Mouse (Mus musculus): ENCODE data around the gene Bcat2.

The Bcat2 gene

DNA sequence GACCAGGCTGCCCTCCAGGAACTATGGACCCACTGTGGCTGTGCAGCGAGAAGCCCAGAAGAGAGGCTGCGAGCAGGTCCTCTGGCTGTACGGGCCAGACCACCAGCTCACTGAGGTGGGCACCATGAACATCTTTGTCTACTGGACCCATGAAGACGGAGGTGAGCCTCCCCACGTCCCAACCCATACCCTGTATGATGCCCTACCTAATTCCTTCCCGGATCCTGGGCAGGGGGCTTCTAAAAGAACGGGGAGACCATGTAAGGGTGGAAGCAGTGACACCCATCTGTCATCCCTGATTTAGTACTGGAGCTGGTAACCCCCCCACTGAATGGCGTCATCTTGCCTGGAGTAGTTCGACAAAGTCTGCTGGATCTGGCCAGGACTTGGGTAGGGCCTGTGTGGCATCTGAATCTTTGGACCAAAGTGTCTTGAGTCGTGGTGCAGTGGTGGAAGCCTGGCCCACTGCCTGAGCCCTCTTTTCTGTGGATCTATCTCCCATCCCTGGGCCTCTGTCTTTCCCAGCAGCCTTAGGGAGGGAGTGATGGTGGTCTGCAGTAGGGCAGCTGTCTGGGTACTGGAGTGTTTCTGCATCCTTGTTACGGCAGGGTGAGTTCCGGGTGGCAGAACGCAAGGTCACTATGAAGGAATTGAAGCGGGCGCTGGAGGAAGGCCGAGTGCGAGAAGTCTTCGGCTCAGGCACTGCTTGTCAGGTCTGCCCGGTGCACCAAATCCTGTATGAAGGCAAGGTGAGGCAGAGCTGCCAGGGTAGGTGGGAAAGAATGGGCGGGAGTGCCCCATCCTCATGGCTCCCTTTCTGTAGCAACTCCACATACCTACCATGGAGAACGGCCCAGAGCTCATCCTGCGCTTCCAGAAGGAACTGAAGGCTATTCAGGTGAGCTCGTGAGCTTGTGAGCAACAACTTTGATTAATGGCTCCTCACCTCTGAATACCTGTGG, 18.0 kb downstream of the Bcat2 start:
- DNase-seq (ENCODE audit: extremely low spot score): no peak

DNA sequence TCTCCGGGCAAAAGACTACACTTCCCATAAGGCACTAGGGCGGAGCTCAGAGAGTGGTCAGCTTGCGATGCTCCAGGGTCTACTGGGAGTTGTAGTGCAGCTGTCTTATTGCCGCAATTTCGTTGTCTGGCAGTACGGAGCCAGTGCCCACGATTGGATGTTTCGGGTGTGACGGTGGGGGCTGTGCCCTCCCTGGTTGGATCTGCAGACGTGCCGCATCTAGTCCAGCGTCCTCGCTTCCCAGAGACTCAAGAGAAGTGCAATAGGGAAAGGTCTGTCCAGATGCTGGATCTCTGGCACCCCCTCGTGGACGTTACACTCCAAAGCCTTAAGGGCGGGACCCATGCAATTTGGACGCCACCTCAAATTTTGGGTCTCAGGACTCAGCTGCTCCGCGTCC, 19.2 kb downstream of the Bcat2 start:
- DNase-seq (ENCODE audit: extremely low spot score): peak; percentile 91

DNA sequence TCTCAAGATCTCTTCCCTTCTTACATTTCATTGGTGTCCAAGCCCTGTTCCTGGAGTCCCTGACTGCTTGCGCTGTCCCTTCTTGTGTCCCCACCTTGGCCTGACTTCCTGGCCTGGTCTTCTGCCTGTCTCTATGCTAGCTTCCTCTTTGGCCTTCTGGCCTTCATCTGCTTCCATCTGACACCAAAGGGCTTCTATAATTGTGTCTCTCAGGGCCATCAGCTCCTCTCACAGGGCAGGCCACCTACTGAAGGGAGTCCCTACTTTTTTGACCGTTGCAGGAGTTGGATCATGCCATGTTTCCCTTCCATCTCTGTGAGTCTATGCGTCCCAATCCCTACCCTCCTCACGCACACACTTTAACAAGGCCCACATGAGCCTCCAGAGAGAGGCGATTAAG, 19.9 kb downstream of the Bcat2 start:
- no peak for DNase-seq (ENCODE audit: extremely low spot score)

DNA sequence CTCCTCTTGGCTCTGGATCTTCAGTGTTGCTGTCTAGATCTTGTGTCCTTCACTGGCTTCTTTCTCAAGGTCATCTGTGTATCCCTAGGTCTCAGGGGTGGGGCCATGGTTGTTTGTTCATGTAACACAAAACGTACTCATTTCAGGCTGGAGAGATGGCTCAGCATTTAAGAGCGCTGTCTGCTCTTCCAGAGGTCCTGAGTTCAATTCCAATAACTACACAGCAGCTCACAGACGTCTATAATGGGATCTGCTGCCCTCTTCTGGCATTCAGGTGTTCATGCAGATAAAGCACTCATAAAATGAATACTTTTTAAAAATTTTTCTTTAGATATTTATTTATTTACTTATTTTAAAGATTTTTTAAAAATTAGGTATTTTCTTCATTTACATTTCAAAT, 20.9 kb downstream of the Bcat2 start:
- no peak for DNase-seq (ENCODE audit: extremely low spot score)

DNA sequence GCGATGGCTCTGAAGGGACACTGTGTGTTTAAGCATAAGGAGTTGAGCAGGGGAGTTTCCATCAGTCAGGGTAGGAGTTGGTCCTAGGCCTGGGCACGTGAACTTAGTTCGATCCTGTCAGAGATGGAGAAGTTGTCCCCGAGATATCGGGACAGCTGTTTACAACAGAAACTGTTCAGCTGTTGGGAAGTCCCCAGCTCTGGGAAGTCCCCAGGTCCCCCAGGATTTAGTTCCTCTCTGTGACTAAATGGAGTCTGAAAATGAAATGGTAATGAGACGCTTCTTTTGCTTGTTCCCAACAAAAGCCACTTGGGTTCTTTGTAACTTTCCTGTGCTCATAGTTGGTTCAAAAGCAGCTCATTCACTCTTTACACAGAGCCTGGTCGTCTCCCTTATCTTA, 21.9 kb downstream of the Bcat2 start:
- no peak for DNase-seq (ENCODE audit: extremely low spot score)

DNA sequence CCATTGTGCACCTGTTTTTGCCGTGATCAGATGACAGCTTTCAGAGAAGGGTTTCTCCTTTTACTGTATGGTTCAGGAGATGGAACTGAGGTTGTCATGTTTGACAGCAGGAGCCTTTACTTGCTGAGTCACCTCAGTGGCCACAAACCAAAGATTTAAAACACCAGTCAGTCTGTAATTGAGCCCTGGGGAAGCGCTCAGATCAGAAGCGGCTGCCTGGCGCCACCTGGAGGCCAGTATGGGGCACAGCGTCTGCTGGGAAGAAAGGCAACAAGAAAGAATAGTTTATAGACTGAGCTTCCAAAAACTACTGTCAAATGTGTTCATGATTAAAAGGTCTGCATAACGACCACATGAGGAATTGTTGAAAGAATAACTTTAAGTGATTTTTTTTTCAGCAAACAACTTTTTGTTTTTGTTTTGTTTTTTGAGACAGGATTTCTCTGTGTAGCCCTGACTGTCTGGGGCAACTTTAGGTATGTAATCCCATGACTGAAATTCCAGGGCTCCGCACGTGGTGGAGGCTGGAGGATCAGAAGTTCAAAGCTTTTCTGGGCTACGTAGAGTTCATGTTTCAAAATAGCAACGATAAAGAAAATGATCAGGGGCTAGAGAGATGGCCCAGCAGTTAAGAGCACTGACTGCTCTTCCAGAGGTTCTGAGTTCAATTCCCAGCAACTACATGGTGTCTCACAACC, 23.3 kb downstream of the Bcat2 start:
- peak; percentile 67 for DNase-seq (ENCODE audit: extremely low spot score)

DNA sequence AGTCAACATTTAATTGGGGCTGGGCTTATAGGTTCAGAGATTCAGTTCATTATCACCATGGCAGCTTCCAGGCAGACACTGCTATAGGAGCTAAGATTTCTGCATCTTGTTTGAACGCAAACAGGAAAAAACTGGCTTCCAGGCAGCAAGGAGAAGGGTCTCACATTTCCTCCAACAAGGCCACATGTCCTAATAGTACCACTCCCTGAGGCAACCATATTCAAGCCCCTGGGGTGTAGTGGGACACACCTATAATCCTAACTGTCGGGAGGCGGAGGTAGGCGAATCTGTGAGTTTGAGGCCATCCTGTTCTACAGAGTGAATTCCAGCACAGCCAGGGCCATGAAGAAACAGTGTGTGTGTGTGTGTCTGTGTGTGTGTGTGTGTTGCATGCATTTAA, 25.2 kb downstream of the Bcat2 start:
- no peak for DNase-seq (ENCODE audit: extremely low spot score)

DNA sequence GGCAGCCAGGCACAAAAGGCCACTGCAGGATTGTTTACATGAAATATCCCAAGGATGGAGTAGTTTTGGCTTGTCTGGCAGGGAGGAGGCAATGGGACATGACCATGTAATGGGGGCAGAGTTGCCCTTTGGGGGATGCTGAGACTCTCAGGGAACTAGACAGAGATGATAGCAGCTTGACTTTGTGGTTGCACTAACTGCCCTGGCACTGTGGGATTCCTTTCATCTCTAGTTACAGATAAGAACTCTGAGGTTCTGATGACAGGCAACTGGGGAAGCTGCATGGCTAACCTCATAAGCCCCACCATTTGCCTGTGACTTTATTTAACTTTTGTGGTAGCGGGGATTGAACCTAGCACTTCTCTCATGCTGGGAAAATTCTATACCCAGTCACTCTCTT, 26.2 kb downstream of the Bcat2 start:
- DNase-seq (ENCODE audit: extremely low spot score): no peak

DNA sequence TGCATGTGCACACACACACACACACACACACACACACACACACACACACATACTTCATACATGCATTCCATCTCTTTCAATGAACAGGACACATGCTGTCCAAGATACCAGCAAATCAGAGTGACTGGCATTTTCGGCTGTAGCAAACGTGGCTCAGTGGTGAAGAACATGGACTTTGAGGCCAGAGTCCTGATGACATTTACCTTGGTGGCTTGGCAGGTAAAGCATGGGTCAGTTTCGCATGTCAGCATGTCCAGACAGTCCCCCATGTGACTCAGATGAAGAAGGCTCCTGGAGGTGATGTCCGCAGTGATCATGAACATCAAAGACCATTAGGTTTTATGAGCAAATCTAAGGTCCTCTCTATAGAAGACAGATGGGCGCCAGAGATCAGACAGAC, 27.1 kb downstream of the Bcat2 start:
- DNase-seq (ENCODE audit: extremely low spot score): no peak

DNA sequence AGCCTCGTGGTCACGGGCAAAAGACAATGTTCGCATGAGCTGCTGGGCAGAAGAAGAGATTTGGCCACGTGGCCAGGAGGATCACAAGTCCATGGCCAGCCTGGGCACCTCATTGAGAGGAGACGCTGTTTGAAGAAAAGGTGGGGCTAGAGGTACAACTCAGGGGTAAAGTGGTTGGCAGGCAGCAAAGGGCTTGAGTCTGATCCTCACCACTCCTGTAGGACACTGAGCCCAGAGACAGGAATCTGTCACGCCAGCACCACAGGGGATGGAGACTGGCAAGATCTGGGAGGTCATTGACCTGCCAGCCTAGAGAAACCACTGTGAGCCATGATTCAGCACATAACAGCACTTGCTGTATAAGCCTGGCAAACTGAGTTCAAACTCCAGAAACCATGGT, 27.6 kb downstream of the Bcat2 start:
- DNase-seq (ENCODE audit: extremely low spot score): no peak

DNA sequence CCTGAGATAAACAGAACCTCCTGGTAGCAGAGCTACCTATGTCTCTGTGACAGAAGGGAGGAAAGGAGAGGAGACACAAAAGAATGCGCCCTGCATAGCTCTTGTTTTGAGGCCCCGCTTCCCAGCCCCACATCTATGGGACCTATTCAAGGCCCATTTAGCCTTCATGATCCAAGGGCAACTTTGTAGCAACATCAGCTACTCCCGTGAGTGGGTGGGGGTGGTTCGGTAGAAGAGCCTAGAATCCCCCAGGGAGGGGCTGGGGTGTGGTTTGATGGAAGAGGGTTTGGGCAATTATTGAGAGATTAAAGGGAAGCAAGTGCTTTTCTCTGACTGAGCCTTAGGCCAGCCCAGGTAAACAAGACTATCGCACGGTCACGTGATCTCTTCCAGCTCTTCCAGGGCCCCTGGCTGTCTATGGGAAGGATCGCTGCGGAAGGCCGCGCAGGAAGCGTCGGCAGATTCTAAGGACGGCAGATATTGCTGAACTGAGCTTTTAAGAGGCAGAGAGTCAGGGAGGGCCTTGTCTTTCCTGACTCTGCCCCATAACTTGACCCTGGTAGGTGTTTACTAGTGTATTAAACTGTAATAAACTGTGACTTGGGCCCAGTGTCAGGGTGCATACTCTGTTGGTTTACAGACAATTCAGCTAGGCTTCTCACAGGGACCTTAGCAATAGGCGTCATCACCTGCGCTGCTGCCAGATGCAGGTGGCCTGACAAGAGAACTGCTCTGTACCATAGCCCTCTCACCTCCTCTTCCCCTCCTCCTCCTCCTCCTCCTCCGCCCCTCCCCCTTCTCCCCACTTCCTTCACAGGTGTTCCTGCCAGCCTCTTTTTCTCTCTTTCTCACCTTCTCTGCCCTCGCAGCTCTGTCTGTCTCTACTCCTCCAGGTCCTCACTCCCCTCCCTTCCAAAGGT, 29.3 kb downstream of the Bcat2 start:
- DNase-seq (ENCODE audit: extremely low spot score): no peak

DNA sequence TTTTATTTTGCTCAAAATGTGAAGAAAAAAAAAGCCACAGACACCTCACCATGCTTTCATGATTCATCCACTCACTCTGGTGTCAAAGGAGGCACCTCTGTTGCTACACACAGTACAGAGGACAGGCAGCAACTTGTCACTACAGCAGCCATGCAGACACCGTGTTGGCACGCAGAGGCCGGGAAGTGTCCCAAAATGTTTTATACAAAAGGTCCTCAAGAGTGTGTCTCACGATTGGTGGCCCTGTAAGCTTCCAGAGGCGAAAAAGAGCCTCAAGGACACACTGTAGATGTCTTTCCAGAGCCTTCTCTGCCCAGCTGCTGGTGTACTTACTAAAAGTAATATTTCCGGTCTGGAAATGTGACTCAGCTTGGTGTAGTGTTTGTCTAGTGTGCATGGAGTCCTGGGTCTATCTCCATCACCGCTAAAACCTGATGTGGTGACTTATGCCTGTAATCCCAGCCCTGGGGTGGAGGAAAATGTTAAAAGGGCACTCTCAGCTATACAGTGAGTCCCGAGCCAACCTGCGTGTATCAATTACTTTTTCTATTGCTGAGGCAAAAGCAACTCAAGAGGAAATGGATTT, 35.8 kb downstream of the Bcat2 start:
- no peak for DNase-seq (ENCODE audit: extremely low spot score)

DNA sequence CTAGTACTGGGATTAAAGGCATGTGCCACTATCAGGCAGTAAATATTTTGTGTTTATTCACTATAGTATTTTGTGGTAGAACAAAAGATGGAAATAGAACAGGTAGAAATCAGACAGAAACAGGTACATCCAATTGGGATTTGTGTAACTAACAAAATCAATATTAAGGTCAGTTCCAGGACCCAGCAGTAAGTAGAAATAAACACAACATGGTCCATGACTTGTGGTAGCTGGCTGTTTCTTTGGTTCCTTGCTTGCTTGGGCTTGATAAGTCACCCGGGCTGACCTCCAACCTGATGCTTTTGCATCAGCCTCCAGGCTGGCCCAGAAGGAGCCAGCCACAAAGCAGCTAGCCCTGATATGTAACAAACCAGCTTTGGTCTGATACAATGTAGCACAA, 39.6 kb downstream of the Bcat2 start:
- DNase-seq (ENCODE audit: extremely low spot score): no peak

DNA sequence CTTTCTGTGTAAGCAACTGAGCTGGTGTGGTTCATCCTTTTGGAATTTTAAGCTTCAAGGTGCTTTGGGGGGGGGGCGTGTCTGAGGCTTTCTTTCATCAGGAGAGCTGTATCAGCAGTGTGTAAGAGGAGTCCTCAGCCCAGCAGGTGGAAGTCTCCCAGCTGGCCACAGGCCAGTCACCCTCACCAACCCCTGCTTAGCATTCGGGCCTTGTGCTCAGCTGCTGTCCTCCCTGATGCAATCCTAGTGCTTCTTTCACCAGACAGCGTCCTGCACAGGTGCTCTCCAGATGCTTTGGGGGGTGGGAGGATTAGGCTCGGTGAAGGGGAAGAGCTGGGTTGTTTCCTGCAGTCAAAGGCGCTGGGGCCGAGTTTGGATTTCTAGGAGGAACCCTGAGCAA, 46.3 kb downstream of the Bcat2 start:
- DNase-seq (ENCODE audit: extremely low spot score): no peak

DNA sequence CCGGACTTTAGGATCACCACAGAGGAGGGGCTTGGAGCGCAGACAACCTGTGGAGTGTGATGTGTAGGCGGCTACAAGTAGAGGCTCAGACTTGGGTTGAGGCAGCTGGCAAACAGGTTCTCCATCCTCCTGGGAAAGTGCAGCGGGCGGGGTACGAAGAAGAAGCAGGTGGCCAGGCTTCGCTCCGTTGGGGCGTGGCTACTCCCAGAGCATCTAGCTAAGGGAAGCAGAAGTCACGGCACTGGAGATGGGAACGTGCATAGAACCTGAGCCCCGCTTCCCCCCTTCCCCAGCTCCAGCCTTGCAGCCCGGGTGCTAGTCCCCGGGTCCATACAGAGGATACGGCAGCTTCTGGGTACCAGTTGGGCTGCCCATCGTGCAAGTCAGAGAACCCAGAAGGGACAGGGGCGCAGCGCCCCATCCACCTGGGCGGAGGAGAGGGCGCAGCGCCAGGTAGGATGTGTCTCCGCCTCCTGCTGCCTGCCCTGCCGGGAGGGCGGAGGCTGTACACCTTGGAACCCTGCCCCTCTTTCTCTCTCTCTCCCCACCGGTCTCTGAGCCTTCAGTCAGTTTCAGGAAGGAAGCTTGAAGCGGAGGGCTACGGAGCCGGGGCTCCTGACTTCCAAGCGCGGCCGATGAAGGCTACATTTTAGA, 47.2 kb downstream of the Bcat2 start, which contains the start of gene Fut1:
TSS of gene Fut1 (plus strand) at position 248 of the 654 bp plus-strand sequence.
- DNase-seq (ENCODE audit: extremely low spot score): no peak

DNA sequence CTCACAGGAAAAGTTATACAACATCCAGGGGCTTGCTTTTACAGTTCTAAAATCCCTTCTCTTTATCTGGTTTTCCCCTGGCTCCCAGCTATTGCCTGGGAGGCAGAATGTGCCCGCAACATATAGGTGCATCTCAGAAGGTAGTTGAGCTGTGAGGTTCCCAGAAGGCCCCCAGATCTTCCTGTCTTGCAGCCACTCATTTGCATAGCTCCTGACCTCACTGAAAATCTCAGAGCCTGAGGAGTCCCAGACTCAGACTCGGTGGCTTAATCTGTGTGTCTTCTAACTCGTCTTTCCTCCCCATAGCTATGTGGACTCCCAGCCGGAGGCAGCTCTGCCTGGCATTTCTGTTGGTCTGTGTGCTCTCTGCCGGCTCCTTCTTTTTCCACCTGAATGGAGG, 48.4 kb downstream of the Bcat2 start:
- no peak for DNase-seq (ENCODE audit: extremely low spot score)

DNA sequence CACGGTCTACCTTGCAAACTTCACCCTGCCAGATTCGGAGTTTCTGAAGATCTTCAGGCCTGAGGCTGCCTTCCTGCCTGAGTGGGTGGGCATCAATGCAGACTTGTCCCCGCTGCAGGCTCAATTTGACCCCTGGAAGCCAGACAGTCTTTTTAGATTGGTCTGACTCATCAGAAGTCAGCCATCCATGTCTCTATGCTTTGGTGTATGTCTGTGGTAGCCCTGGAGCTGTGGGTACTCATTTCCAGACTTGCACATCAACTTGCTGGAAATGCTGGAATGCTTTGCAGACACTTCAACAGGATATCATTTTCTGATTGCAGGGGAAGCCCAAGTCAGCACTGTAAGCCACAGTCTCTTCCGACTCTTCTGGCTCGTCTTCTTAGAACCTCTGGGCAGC, 49.6 kb downstream of the Bcat2 start:
- DNase-seq (ENCODE audit: extremely low spot score): no peak

DNA sequence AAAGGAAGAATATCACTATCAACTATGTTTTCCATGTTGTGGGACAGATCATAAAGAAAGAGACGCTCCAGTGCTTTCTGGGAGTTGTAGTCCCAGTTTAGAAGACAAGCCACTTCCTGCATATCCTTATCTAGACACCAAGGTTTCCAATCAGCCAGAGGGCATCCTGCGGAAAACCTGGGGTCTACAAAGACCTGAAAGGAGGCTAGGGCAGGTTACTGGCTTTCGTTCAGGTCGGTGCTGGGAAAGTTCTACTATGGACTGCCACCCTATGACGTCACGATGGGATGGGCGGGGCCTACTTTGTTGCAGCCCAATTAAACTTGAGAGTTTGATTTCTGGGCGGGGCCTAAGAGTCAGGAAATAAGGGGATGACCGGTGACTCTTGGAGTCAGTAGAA, 51.5 kb downstream of the Bcat2 start, which contains the start of gene Izumo1:
TSS of gene Izumo1 (plus strand) at position 369 of the 400 bp plus-strand sequence.
- no peak for DNase-seq (ENCODE audit: extremely low spot score)

DNA sequence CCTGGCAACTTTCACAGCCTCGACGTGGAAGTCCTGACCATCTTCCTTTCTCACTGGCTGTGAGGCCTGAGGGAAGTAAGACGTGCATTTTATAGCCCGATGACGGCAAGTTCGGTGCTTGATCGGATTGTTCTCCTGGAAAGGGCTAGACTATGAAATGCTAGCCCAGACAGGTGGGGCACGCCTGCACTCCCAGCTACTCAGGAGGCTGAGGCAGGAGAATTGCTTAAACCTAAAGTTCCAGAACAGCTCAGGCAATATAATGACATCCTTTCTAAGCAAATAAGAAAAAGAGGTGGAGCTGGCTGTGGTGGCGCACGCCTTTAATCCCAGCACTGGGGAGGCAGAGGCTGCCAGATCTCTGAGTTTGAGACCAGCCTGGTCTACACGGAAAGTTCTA, 53.6 kb downstream of the Bcat2 start:
- DNase-seq (ENCODE audit: extremely low spot score): no peak

DNA sequence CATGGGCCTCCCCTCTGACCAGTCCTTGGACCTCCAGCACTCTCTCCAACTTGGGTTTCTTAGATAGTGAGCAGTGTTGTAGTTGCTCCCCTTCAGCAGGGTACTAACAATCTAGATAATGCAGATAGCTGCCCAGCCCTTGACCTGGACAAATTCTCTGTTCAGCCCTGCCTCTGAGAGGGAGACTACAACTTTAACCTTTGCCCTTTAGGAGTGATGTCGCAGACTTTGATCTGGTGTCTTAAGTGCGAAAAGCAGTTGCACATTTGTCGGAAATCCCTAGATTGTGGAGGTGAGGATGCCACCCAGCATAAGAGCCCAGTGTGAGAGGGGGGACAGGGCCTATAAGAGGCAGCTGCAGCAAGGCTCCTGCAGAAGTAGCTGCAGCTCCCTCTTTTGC, 54.8 kb downstream of the Bcat2 start:
- DNase-seq (ENCODE audit: extremely low spot score): no peak

DNA sequence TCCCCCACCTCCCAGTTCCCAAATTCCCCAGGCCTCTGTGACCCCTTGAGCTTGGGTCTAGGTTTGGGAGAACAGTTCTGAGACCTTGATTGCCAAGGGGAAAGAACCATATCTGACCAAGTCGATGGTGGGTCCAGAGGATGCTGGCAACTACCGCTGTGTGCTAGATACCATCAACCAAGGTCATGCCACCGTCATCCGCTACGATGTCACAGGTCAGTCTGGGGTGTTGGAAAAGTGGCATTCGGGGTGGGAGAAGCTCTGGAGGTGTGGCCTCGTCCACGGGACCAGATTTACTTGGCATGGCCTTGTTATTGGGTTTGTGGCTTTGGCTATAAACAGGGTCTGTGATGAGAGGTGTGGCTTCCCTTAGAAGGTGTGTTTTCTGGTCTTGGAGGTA, 55.5 kb downstream of the Bcat2 start:
- DNase-seq (ENCODE audit: extremely low spot score): no peak
